Mouse (Mus musculus): ENCODE results near the gene Ptprf. TPM values are rescaled to one million over a fixed set of nuclear protein-coding genes. Genes with fewer than 3 reads are reported as not detected.
A peak's percentile ranks its signal among the peaks of the same experiment; 100 is the strongest.

Ptprf gene
- polyA plus RNA-seq, 1 experiment from 2014 or later = 68.2 TPM

DNA sequence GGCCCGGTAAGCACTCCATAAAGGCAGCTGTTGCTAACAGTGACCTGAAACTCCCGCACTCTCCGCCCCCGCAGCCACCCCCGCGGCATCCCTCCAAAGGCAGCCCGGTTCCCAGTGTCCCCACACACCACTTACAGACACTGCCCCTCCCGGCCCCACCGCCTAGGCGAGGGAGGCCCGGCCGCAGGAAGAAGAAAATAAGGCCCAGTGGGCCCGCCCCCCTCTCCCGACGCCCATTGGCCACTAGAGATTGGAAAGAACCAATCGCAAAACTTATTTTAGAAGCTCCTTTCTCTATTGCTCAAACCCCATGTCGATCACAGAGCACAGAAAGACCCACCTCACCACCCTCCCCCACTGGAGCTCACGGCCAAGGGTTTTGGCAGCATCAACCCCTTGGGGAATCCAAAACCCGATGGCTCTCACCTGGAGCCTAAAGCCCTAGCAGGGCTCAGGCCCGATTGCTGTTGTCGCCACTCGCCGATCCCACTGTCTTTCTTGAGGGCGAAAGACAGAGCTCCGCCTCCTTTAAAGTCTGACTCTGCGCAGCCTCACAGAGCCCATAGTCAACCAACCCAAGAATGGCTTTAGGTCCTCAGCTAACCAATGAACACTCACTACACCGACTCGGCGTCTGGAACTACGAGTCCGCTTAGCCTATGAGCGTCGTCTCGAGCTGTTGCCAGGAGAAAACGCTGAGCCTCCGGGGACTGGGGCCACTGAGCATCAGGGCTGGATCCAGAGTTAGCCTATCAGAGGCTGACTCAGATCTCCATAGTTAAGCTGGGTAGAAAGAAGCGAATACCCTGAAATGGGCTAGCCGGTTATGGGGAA lies 111.5 kb downstream of the Ptprf start, which contains the start of gene Kdm4a:
Gene Kdm4a, minus strand, starts transcription at position 577 of the 834 bp plus-strand sequence.
- Histone ChIP-seq H3K9me3 (ENCODE audit: control insufficient read depth, low read length) (no peaks in the 10 kb centered on the region), H3K27ac (peak within 1 kb of the TSS; percentile 85), H3K36me3 (replicated peaks; ENCODE audit: control insufficient read depth, insufficient read depth) (peaks cover 28% of the 10 kb centered on the region), H3K4me1 (replicated peaks; ENCODE audit: control insufficient read depth, insufficient read depth, low read length) (peaks cover 12% of the 10 kb centered on the region), H3K27me3 (ENCODE audit: control insufficient read depth, insufficient read depth, low read length) (no peaks in the 10 kb centered on the region), H3K4me3 (replicated peaks; ENCODE audit: low read length) (peak within 1 kb of the TSS; percentile 57), H3K4me2 (replicated peaks) (peak within 1 kb of the TSS; percentile 71), H3K9ac (peak within 1 kb of the TSS; percentile 77)
- peak; percentile 100 for ATAC-seq (ENCODE audit: low FRiP score)
- under 1% methylated on average over 38 of the region's 38 CpGs for WGBS
- DNase-seq (ENCODE audit: low spot score) = peak; percentile 97

DNA sequence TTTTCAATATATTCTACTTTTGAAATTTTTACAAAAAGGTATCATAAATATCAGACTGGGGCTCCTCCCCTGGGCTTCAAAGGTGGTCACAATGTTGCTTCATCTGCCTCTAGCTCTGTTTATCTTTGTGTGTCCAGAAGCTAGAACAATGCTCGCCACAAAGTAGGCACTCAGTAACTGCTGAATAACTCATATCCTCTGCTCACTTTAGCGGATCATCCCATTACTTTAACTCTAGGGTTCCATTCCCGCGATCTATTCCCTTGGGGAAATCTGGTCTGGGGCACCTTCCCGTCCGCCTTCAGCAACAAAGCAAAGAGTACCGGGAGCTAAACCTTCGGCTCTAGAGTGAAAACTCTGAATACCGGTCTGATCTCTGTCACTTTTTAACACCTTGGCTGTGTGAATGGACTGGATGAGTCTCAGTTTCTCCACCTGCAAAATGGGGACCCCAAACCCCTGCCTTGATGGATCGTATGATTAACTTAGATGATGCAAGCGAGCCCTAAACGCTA lies 112.2 kb downstream of the Ptprf start:
- H3K4me1 ChIP-seq (replicated peaks; ENCODE audit: control insufficient read depth, insufficient read depth, low read length) = peaks cover 12% of the 10 kb centered on the region
- WGBS = 1% methylated on average over 12 of the region's 12 CpGs
- peak overlapping the region; percentile 85 for H3K27ac ChIP-seq
- H3K27me3 ChIP-seq (ENCODE audit: control insufficient read depth, insufficient read depth, low read length) = no peaks in the 10 kb centered on the region
- peak overlapping the region; percentile 57 for H3K4me3 ChIP-seq (replicated peaks; ENCODE audit: low read length)
- ATAC-seq (ENCODE audit: low FRiP score) (no peak), DNase-seq (ENCODE audit: low spot score) (peak; percentile 53)
- H3K9ac ChIP-seq = peak overlapping the region; percentile 77
- H3K4me2 ChIP-seq (replicated peaks) = peak overlapping the region; percentile 71
- peaks cover 34% of the 10 kb centered on the region for H3K36me3 ChIP-seq (replicated peaks; ENCODE audit: control insufficient read depth, insufficient read depth)
- no peaks in the 10 kb centered on the region for H3K9me3 ChIP-seq (ENCODE audit: control insufficient read depth, low read length)

DNA sequence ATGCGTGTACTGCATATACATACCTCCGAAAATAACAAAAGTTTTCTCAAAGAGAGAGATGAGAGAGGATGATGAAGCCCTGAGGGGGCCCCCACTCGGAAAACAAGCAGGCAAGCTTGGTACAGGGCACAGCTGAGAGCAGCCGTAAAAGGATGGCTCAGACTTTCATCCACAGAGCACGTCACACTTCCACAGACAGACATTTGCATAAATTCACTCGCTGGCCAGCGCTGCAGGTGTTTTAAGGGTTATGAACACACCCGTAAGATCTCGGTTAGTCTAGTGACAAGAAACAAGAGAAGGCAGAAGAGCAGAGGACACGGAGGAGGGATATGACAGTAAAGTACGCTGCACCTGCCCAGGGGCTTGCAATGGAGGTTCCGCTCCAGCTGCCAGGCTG lies 118.7 kb downstream of the Ptprf start:
- no peak overlapping the region for H3K27ac ChIP-seq
- H3K4me3 ChIP-seq (replicated peaks; ENCODE audit: low read length) = no peak overlapping the region
- H3K36me3 ChIP-seq (replicated peaks; ENCODE audit: control insufficient read depth, insufficient read depth) = peaks cover 100% of the 10 kb centered on the region
- no peak for ATAC-seq (ENCODE audit: low FRiP score)
- no peaks in the 10 kb centered on the region for H3K4me1 ChIP-seq (replicated peaks; ENCODE audit: control insufficient read depth, insufficient read depth, low read length)
- DNase-seq (ENCODE audit: low spot score) = no peak
- H3K9ac ChIP-seq = no peak overlapping the region
- no peaks in the 10 kb centered on the region for H3K27me3 ChIP-seq (ENCODE audit: control insufficient read depth, insufficient read depth, low read length)
- 89% methylated on average over 12 of the region's 12 CpGs for WGBS
- H3K4me2 ChIP-seq (replicated peaks) = no peak overlapping the region
- H3K9me3 ChIP-seq (ENCODE audit: control insufficient read depth, low read length) = no peaks in the 10 kb centered on the region

DNA sequence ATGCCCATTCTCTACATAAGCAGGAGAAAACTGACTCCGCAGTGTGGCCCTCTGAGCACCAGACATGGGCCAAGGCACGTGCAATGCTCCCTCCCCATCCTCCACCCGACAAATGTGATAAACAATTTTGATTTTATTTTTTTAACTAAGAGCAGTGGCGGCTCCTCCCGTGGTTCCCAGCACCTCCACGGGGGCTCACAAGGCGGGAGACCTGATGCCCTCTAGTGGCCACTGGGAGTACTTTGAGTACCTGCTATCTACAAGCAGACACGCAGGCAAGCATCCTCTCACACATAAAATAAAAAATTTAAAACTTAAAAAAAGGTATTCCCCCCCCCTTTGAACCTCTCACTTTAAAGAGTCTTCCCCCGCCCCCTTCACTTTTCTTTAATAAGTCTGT lies 120.2 kb downstream of the Ptprf start:
- Histone ChIP-seq H3K4me3 (replicated peaks; ENCODE audit: low read length) (no peak overlapping the region), H3K4me1 (replicated peaks; ENCODE audit: control insufficient read depth, insufficient read depth, low read length) (no peaks in the 10 kb centered on the region), H3K27ac (no peak overlapping the region), H3K9me3 (ENCODE audit: control insufficient read depth, low read length) (no peaks in the 10 kb centered on the region), H3K4me2 (replicated peaks) (no peak overlapping the region), H3K36me3 (replicated peaks; ENCODE audit: control insufficient read depth, insufficient read depth) (peaks cover 100% of the 10 kb centered on the region), H3K27me3 (ENCODE audit: control insufficient read depth, insufficient read depth, low read length) (no peaks in the 10 kb centered on the region), H3K9ac (no peak overlapping the region)
- ATAC-seq (ENCODE audit: low FRiP score) = no peak
- 87% methylated on average over 9 of the region's 9 CpGs for WGBS
- DNase-seq (ENCODE audit: low spot score) = no peak

DNA sequence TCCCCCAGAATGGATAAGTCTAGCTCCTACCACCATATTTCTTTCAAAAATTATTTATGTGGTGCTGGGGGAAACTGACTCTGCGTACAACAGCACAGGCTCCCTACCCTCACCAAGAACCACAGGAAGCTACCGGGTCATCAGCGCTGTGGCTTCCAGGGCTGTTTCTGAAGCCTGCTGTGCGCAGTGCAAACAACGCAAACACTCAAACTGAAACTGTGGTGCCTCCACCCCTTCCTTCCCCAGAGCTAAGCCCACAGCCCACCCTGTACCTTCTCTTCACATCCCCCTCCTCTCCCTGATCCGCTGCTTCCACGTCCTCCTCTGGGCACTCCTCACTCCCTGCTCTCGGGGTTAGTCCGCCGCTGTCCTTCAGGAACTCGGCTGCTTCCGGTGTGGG lies 129.1 kb downstream of the Ptprf start:
- no peak overlapping the region for H3K4me2 ChIP-seq (replicated peaks)
- H3K9me3 ChIP-seq (ENCODE audit: control insufficient read depth, low read length) = no peaks in the 10 kb centered on the region
- DNase-seq (ENCODE audit: low spot score) (no peak), ATAC-seq (ENCODE audit: low FRiP score) (no peak)
- no peaks in the 10 kb centered on the region for H3K4me1 ChIP-seq (replicated peaks; ENCODE audit: control insufficient read depth, insufficient read depth, low read length)
- H3K27ac ChIP-seq = no peak overlapping the region
- H3K36me3 ChIP-seq (replicated peaks; ENCODE audit: control insufficient read depth, insufficient read depth) = peaks cover 96% of the 10 kb centered on the region
- no peak overlapping the region for H3K4me3 ChIP-seq (replicated peaks; ENCODE audit: low read length)
- no peak overlapping the region for H3K9ac ChIP-seq
- no peaks in the 10 kb centered on the region for H3K27me3 ChIP-seq (ENCODE audit: control insufficient read depth, insufficient read depth, low read length)
- WGBS = 96% methylated on average over 12 of the region's 12 CpGs

Small RNA genes lying within 50 kb of the gene (microRNA-seq; reads per million reads assigned to microRNA genes)
- gene Mir7226 = 4.7 reads per million, percentile 21 among the genes with 10 or more reads in this experiment

Other genes starting within 250 kb of the Ptprf start
- gene St3gal3, start 156.5 kb downstream of the Ptprf start, polyA plus RNA-seq (2014; fragmentation: Nextera tagmentation; extraction: Ambion mirVana) = 10.8 and 11.5 TPM in 2 replicates
- gene Kdm4a, start 111.4 kb downstream of the Ptprf start, polyA plus RNA-seq (2014; fragmentation: Nextera tagmentation; extraction: Ambion mirVana) = 52.8 and 53.7 TPM in 2 replicates
- 11.6 and 14.0 TPM in 2 replicates for gene Szt2, start 117.9 kb upstream of the Ptprf start, polyA plus RNA-seq (2014; fragmentation: Nextera tagmentation; extraction: Ambion mirVana)
- 98.6 and 102 TPM in 2 replicates for gene Med8, start 117.9 kb upstream of the Ptprf start, polyA plus RNA-seq (2014; fragmentation: Nextera tagmentation; extraction: Ambion mirVana)
- gene Elovl1, start 136.7 kb upstream of the Ptprf start, polyA plus RNA-seq (2014; fragmentation: Nextera tagmentation; extraction: Ambion mirVana) = 29.5 and 32.4 TPM in 2 replicates
- gene Cdc20, start 145.9 kb upstream of the Ptprf start, polyA plus RNA-seq (2014; fragmentation: Nextera tagmentation; extraction: Ambion mirVana) = 30.1 and 40.2 TPM in 2 replicates
- gene Mpl, start 166.1 kb upstream of the Ptprf start, polyA plus RNA-seq (2014; fragmentation: Nextera tagmentation; extraction: Ambion mirVana) = 0.28 and 0.34 TPM in 2 replicates
- gene Tie1, start 198.7 kb upstream of the Ptprf start, polyA plus RNA-seq (2014; fragmentation: Nextera tagmentation; extraction: Ambion mirVana) = 14.3 and 15.1 TPM in 2 replicates
- not detected in 2 replicates for gene 2610528J11Rik, start 235.6 kb upstream of the Ptprf start, polyA plus RNA-seq (2014; fragmentation: Nextera tagmentation; extraction: Ambion mirVana)

Data from hindbrain, embryonic 14.5 days (tissue).